Mouse (Mus musculus) c-Kit-negative CD71-positive TER-119-positive erythroid progenitor cells, embryonic 14.5 days (primary cell): ENCODE measurements around the gene Reps1.
A peak's percentile ranks its signal among the peaks of the same experiment; 100 is the strongest.

ENCODE experiments used
- DNase-seq: peaks from one replicate; pipeline ENCODE4 v3.0.0-alpha.2; 2013; ENCODE audit warnings: low read depth, low spot score

Reps1 gene

GRCm38 (mm10) chr10:18055696-18056390 is at the start of gene Reps1:
TSS of gene Reps1 (plus strand) at chr10:18055861.
- DNase-seq: no peak

- DNase-seq: no peak
Observed at GRCm38 (mm10) chr10:18006756-18007155, 48.9 kb upstream of the Reps1 start.

GRCm38 (mm10) chr10:18007243-18007642 is 48.4 kb upstream of the Reps1 start:
- DNase-seq: no peak

DNA sequence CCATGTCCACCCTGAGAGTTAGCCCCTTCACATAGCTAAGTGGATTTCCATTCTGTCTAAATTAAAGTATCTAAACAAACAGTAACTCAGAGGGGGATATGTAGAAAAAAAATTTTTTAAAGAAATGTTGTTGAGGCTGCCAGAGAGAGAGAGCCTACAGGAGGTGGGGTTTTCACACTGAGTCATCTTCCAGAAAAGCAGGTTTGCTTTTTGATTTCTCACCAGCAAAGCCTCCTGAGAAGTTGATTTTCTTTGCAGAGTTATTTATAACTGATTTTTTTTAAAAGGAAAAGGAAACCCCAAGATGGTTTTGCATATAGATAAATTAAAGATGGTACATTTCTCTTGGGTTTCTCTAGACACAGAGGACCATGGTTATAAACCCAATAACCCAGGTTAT is 47.5 kb upstream of the Reps1 start:
- DNase-seq: no peak

GRCm38 (mm10) chr10:18009744-18010143 is 45.9 kb upstream of the Reps1 start:
- DNase-seq: no peak

DNA sequence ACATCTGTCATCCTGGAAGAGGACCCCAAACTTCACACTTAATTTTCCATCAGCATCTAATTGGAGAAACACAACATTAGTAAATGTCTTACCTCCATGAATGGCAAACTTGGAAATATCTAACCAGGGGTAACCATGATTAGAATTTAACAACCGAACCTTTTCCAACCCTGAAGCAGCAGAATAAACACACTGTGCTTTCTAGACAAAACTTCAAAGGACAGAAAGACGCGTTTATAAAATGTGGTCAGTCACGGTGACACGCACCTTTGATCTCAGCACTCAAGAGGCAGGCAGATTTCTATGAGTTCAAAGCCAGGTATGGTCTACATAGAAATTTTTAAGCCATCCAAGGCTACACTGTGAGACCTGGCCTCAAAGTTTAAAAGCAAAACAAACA is 43.9 kb upstream of the Reps1 start:
- DNase-seq: no peak

- no peak for DNase-seq
Observed at GRCm38 (mm10) chr10:18020443-18020842, 35.2 kb upstream of the Reps1 start.

- no peak for DNase-seq
Observed at GRCm38 (mm10) chr10:18020846-18021245, 34.8 kb upstream of the Reps1 start.

DNA sequence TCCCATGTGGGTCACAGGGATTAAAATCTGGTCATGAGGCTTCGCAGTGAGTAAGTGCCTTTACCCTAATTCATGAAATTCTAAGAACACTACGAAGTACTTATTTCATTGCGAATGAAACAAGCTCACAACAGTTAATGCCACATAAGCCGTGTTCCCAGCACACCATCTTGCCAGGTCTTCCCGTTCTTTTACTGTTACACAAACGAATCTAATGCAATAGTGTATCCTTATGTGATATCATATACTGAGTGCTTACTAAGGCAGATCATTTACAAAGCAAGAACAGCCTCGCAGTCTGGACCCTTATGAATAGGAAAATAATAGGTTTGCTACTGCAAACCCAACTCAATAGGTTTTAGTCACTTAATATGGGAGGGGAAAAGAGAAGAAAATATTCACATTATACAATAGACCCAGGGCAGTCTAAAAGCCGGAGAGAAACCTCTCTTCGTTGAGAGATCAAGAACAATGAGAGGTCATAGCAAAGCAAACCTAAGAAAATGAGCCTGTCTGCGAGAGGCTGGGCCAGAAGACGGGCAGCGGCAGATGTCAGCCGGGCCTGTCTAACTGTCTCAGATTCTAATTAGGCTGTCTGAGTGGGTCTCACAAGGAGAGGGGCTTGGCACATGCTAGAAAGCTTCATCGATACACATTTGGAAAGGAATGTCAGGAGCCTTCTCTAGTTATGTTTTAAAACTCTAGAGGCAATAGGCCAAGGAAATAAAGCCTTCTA is 33.9 kb upstream of the Reps1 start:
- DNase-seq: no peak

GRCm38 (mm10) chr10:18022312-18022711 is 33.3 kb upstream of the Reps1 start:
- peak; percentile 36 for DNase-seq

DNA sequence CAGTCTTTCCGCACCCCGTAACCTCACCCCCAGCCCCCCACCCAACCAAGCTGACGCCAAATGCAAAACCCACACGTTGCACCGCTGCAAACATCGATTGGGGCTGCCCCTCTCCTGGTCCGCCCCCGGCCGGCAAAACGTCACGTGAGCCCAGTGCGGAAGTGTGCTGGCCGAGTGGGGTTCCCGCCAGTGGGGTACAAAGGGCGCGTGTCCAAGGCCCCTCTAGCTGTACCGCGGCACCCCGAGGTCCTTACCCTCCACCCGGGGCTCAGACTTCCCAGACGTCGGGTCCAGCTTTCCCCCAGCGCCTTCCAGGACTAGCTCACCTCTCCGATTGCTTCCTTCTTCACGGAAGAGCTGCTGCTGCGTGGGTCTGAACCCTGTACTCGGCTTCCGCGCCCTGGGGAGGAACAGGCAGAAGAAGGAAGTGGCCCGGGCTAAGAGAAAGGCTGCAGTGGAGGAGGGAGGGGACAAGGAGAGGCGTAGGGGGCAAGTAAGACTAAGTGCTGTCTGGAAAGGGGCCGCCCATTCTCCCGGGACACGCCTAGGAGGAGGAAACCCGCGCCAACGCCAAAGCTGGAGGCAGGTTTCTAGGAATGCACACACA is 32.8 kb upstream of the Reps1 start, which contains the start of gene Abracl:
Gene Abracl, minus strand, starts transcription at position 548 of the 607 bp plus-strand sequence.
- DNase-seq: peak; percentile 35

DNA sequence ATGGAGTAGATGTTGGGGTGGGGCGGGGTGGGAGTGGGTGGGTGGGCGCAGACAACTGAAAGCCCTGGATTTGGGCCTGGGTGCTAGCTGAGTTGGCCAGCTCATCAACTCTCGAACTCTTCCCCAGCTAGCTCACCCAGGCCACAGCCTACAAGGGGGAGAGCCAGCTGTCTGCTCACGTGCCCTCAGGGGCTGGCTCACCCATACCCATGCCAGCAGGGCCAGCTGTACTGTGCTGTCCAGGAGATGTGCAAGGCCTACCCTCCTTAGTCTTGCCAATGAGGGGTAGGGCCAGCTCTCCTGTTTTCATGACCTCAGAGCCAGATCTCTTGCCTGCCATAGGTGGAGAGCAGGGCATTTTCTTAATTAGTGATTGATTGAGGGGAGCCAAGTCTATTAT is 21.3 kb upstream of the Reps1 start:
- DNase-seq: no peak

GRCm38 (mm10) chr10:18036849-18037248 is 18.8 kb upstream of the Reps1 start:
- DNase-seq: no peak

DNA sequence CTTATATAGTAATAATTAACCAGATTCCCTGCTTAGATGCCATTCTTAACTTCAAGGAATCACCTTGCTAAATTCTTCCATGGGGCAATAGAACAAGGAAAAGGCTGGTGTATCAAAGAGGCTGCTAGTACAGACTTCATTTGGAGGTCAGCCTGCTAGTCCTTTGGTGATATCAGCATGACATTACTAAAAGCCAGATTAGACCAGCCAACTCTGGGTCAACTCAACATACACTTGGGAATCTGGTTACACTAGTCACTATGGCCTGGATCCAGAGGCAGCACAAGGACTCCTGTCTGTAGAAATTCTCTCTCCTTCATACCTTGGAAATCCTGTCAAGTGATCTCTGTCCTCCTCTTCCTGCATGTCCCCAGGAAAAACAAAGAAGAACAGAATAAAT is 9.3 kb upstream of the Reps1 start:
- no peak for DNase-seq

GRCm38 (mm10) chr10:18047380-18048146 is 8.1 kb upstream of the Reps1 start:
- DNase-seq: no peak

DNA sequence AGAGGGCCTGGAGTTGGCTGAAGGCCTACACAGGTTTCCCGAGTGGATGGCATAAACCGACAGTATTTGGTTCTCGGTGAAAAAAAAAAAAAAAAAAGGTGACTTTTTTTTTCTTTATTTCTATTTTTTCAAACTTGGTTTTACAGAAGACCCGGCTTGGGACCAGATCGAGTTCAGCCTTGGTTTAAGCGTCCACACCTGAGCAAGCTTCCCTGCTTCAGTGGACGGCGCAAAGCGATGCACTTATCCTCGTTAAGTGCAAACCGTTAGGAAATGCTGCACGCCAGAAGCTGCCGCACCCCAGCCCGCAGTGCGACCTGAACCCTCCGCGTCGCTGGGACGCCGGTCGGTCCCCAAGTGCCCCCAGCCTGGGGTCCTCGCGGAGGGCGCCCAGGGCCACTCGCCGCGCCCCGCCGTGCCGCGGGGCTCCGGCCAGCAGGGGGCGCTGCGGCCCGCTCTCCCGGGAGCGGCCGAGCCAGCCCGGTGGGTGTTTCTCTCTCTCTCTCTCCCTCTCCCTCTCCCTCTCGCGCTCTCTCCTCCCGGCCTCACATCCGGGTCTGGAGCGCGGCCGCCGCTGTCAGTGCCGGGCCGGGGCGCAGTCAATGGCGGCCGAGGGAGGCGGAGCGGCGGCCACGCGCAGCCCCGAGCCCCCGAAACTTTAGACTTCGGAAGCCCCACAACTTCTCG is 509 bp upstream of the Reps1 start:
- DNase-seq: peak; percentile 59

GRCm38 (mm10) chr10:18056391-18056745 is 707 bp downstream of the Reps1 start:
- DNase-seq: peak; percentile 12

GRCm38 (mm10) chr10:18058681-18059338 is 3.1 kb downstream of the Reps1 start:
- no peak for DNase-seq

- DNase-seq: no peak
Observed at GRCm38 (mm10) chr10:18059807-18060206, 4.1 kb downstream of the Reps1 start.

DNA sequence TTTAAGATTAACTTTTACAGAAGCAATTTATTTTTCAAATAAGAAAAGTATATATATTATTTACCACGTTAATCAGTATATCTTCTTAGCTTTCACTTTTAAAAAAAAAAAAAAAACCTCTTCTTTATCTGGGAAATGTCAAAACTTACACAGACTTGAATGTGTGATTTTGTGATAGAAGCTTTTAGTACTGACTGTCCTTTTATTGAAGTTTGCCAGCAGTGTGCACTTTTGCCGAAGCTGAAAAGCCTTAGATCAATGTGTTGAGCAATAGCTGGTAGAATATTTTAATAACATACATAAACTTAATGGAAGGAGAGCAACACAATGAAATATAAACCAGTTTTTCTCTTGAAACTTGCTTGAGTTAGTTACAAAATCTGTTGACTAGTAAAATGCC is 5.1 kb downstream of the Reps1 start:
- no peak for DNase-seq

DNA sequence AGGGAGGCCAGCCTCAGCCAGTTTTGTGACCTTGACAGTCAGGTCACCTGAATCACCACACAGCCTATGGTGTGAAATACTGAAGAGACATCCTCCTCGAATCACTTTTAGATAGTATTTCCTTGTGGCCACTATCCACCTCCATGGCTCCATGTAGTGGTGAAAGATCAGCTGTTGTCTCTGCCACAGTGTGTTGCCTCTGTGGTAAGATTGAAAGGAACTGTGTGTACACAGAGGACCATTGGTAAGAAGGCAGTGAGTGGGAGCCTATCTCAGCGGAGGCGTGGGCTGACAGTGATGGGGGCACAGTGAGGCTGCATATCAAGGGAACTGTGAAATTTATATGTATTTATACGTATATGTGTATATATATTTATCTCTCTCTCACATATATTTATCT is 5.9 kb downstream of the Reps1 start:
- DNase-seq: no peak
